Mouse (Mus musculus) megakaryocyte-erythroid progenitor cell, adult 5-6 weeks (primary cell): ENCODE measurements around the gene Cutal. TPM values are rescaled to one million over a fixed set of nuclear protein-coding genes. Genes with fewer than 3 reads are reported as not detected.
A peak's percentile ranks its signal among the peaks of the same experiment; 100 is the strongest.

Source experiments
- ATAC-seq: replicated peaks from 2 replicates; pipeline ENCODE4 v1.8.0; 2016; ENCODE audit warnings: mild to moderate bottlenecking, inconsistent platforms; ENCODE audit not compliant: severe bottlenecking, poor library complexity, low FRiP score, low TSS enrichment
- total RNA-seq, 2 experiments: library from RNA; stranded (forward) in 1 of 2; stranded (reverse) in 1 of 2; fragments of 200-1000, 215-1000 nt in 1 of 2; fragments of >200 nt in 1 of 2; fragmentation: Nextera tagmentation in 1 of 2; gene quantifications; 2 replicates each; pipeline ENCODE4 v1.2.3; 2014 to 2017

The Cutal gene
- total RNA-seq, 2 experiments from 2014 or later, result not detected

DNA sequence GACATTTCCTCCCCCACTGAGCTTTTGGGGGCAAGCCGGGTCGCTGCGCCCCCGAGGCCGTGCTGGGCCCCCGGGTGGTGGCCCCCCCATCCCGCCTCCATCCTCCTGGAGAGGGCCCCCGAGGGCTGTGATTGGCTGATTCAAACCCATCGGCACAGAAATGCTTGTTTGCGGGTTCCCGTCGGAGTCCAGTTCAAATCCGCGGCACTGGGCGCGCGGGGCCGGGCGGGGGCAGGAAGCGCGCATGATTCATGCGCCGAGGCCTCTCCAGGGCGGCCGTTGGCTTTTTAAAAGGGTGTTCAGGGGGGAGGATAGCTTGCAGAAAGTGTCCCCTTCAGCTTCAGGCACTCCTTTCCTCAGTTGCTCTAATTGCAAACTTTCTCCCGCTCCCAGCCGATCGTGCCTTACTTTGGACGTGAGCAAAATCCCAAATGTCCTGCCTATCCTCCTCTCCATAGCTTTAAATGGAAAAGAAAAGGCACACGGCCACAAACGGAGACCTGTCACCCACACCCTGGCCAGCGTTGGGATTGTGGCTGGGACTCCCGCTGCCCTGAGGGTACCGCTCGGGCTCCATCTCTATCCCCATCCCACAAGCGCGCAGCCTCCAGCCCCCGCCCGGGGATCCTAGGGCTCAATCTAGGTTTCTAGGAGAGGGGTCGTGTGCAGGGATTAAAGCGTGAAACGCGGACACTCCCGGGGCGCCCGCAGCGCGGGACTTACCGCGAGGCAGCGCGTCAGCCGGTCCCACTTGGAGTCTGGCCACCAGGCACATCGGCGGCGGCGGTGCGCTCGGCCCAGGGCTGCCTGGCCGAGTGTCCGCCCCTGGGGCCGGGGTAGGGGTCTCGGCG lies 39.2 kb downstream of the Cutal start, which contains the start of gene Phf19:
Gene Phf19, minus strand, starts transcription at position 809 of the 851 bp plus-strand sequence.
- ATAC-seq, result peak; percentile 26; the same call in 1 of the 2 replicates

DNA sequence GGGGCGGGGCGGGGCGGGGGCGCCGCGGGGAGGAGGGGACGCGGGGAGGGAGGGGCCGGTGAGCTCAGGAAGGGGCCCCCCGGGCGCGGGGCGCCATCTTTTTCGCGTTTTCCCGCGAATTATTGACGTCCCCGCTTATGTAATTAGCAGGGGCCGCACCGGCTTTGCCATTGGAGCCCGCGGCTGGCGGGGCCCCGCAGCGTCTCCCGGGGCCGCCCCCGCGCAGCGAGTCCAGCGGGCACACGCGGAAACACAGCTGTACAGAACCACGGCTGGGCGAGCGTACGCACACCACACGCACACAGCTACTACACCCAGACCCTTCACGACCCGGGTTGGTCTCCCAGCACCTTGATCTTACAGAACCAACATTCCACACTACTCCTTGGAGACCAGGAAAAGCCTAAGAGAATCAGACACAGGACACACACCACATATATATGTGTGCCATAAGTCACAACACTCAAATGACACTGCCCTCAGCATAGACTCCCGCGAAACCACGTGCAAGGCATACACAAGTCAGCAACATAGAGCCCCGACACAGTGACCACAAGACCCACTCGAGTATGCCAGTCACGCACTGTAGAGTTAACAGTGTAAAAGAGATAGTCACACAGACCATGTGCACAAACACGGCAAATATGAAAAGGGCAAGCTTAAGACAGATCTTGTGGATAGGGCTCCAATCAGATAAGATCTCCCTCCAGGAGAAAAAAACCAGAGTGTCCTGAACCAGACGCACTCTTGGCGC lies 40.0 kb downstream of the Cutal start:
- ATAC-seq, result peak; percentile 72

DNA sequence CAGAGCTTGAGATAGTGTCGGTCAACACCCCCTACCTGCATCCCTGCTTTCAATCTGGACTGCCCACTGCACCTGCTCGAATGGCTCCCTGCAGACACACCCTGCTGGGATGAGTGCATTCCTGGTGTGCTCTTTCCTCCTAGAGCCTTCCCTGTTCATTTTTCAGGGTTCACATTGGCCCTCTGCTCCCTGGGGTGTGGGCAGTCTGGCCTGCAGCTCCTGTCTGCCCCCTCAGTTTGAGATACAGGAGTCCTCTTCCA lies 40.6 kb downstream of the Cutal start:
- ATAC-seq, result no peak

DNA sequence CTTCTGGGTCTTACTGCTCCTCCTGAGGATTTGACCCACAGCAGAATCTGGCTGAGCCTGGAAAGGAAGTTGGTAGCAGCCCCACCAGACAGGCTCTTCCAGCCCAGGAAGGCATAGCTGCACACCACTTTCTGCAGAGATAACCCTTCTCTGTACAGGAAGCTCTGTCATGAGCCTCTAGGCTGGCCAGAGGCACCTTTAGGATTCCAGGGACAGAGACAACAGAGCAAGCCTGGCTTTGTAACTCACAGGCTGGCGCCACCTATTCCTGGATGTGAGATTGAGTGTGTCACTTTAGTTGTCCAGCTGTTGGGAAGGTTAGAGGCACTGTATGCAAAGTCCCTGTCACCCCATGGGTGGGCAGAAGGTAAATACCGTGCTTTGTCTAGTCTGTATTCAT lies 40.9 kb downstream of the Cutal start:
- ATAC-seq, result no peak

DNA sequence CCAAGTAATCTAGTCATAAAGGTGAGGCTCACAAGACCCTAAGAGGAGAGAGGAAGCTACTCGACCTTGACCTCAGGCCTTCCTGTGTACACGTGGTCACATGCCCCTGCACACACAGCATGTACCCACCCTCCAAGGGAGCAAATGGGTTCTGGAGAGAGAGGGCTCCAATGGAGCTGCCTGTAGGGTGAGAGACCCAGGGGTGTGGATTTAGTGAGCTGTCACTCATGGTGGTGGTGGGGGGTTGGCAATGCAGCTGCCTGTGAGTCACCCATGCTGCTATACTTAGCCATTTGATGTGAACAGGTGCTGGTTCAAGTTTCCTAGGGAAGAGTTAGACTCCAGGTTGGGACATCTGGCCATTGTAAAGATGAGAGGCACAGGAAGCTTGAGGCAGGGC lies 45.9 kb downstream of the Cutal start:
- ATAC-seq, result 0 out of 2 replicates have a peak, but pooled peaks have one; percentile 22

DNA sequence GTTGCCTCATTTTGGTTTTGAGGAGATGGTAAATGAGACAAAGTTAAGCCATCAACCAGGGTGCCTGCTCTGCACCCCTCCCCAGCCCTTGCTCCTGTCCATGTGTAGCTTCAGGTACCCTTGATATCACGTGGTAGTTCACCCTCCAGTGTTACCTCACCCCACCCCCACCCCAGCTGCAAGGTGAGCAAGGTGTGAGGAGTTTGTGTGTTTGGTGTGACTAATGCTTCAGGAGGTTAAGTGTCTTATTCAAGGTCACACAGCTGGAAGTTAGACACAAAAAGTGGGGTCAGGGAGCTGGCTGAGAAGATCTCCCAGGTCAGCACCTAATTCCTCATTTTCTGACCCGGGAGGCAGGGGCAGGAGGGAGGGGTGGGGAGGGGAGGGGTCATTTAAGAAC lies 48.5 kb downstream of the Cutal start:
- no peak for ATAC-seq

DNA sequence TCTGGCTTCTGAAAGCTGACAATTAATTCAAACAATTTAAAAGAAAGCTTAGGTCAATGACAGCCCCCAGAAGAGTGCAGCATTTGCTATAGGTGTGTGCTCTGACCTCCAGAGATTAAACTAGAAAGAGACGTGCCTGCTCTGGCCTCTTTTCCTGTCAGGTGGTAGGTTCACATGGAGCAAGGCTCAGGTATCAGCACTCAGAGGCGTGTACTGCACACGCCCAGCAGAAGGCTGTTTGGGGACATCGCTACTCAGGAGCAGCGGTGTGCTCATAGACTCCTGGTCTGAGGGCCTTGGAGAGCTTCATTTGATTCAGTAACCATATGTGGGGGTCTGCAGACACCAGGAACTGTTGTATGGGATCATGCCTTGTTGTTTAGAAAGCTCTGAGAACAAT lies 53.1 kb downstream of the Cutal start:
- no peak for ATAC-seq

DNA sequence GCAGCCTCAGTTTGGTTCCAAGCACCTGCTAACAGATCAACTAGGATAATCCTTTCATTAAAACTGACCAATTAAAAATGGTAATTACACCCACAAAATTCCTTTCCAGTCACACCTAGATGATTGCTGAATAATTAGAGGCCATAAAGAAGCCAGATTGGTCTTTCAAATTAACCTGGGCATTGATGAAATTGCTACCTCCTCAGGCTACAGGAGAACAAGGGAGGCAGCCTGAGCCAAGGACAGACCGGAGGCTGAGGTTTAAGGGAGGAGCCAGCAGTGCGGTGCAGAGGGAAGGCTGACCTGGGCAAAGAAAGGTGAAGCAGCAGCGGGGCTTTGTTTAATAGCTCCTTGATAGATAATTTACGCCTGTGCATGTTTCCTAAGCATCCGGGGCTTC lies 63.3 kb downstream of the Cutal start:
- ATAC-seq, result 0 out of 2 replicates have a peak, but pooled peaks have one; percentile 41

DNA sequence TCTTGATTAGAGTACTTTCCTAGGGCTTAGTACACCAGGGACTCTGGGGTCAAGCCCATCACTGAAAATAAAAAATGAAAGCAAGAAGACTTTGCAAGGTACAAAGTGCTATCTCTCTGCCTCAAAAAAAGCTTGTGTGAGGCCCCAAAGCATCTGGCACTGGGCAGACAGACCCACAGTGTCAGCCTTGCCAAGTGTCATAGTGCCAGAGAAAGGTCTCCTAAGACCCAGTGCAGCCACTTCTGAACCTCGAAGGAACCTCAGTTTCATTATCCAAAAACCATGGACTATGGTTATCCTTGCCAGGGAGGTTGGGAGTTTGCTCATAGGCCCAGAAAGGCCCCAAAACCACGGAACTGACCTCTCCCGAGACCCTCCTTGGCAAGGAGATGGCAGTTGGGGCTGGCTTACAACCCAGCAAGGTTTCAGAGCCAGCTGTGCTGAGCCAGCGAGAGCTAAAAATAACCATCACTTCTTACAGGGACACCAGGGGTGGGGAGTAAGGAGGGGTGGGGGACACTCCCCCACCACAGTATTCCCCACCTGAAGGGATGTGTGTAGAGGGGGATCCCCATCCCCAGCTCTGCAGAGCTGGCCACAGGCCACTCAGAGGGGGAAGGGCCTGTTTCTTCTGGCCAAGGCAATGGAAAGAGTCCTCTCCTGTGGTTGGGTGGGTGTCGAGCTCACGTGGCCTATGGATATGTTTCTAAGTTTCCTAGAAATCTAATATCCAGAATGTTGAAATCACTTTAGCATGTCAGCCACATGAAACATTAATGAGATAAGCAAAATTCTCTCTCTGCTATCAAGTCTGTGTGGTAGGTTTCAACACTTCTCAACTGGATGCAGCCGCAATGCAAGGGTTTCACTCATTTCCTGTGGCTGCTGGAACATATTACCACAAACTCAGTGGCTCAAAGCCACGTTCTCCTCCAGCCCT lies 64.3 kb downstream of the Cutal start:
- peak; percentile 50 for ATAC-seq

DNA sequence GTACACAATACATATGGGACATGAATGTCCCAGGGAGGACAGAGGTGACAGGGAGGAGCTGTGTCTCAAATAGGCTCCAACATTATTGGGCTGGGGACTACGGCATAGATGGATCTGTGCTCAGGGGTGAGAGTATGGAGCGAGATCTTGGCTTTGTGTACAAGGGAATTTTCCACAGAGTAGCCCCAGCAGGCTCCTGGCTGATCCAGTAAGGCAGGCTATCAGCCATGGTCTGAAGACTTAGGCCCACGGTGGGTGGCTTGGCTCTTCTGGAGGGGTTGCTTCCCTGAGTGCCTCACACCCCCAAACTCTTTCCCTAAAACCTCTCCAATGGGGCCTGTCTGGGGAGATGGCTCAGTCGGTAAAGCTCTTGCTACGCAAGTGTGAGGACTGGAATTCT lies 66.0 kb downstream of the Cutal start:
- no peak for ATAC-seq

DNA sequence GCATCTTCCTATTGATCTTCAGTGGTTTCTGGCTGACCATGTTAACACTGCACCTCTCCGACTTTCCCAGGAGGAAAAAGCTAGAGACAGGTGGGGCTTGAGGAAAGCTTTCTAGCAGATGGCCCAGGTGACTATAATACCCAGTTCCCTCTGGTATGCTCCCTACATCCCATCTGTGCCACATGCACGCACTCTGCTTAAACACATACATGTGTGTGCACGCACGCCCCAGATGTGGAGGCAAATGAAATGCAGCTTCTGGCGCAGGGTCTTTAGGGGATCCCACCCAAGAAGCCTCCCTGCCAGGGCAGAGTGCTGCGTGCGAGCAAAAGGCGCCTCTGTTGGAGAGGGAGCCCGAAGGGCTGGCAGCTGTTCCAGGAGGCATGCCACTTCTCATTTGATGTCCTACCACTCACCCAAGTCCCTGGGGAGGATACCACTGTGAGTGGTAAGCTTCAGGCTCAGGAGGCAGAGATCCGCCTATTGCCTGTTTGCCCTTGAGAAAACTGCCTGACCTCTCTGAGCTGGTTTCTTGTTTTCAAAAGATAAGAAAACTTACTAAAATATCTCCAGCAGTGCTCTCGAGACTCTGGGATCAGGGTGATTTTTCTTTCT lies 67.0 kb downstream of the Cutal start:
- no peak for ATAC-seq

Other genes starting within 250 kb of the Cutal start
- 75.3 and 87.5 TPM in 2 replicates for gene Gapvd1, start 119.2 kb upstream of the Cutal start, total RNA-seq (2014; fragmentation: Nextera tagmentation)
- 84.3 and 99.7 TPM in 2 replicates for gene Gapvd1, start 119.2 kb upstream of the Cutal start, total RNA-seq (2017)
- gene Hspa5, start 102.4 kb upstream of the Cutal start, total RNA-seq (2014; fragmentation: Nextera tagmentation), result 185 and 219 TPM in 2 replicates
- gene Hspa5, start 102.4 kb upstream of the Cutal start, total RNA-seq (2017), result 866 and 884 TPM in 2 replicates
- gene Rabepk, start 74.5 kb upstream of the Cutal start, total RNA-seq (2014; fragmentation: Nextera tagmentation), result 23.3 and 30.8 TPM in 2 replicates
- gene Rabepk, start 74.5 kb upstream of the Cutal start, total RNA-seq (2017), result 46.9 and 53.8 TPM in 2 replicates
- 46.3 and 61.9 TPM in 2 replicates for gene Fbxw2, start 48.1 kb upstream of the Cutal start, total RNA-seq (2014; fragmentation: Nextera tagmentation)
- gene Fbxw2, start 48.1 kb upstream of the Cutal start, total RNA-seq (2017), result 73.6 and 75.1 TPM in 2 replicates
- 0.37 and 1.9 TPM in 2 replicates for gene Gm34653, start 41.4 kb upstream of the Cutal start, total RNA-seq (2014; fragmentation: Nextera tagmentation)
- not detected in 2 replicates for gene Gm34653, start 41.4 kb upstream of the Cutal start, total RNA-seq (2017)
- 103 and 135 TPM in 2 replicates for gene Psmd5, start 572 bp downstream of the Cutal start, total RNA-seq (2014; fragmentation: Nextera tagmentation)
- 41.4 and 42.0 TPM in 2 replicates for gene Psmd5, start 572 bp downstream of the Cutal start, total RNA-seq (2017)
- 6.7 and 12.0 TPM in 2 replicates for gene Phf19, start 39.6 kb downstream of the Cutal start, total RNA-seq (2014; fragmentation: Nextera tagmentation)
- gene Phf19, start 39.6 kb downstream of the Cutal start, total RNA-seq (2017), result 2.6 and 3.2 TPM in 2 replicates
- 0.94 and 14.2 TPM in 2 replicates for gene Traf1, start 87.4 kb downstream of the Cutal start, total RNA-seq (2014; fragmentation: Nextera tagmentation)
- gene Traf1, start 87.4 kb downstream of the Cutal start, total RNA-seq (2017), result 0.38 and 5.5 TPM in 2 replicates
- gene Hc, start 187.0 kb downstream of the Cutal start, total RNA-seq (2014; fragmentation: Nextera tagmentation), result not detected in 2 replicates
- not detected in 2 replicates for gene Hc, start 187.0 kb downstream of the Cutal start, total RNA-seq (2017)
- gene AI182371, start 227.1 kb downstream of the Cutal start, total RNA-seq (2014; fragmentation: Nextera tagmentation), result 0.32 and 2.3 TPM in 2 replicates
- 0.11 and 1.2 TPM in 2 replicates for gene AI182371, start 227.1 kb downstream of the Cutal start, total RNA-seq (2017)
- gene Cntrl, start 235.1 kb downstream of the Cutal start, total RNA-seq (2014; fragmentation: Nextera tagmentation), result 61.4 and 85.8 TPM in 2 replicates
- gene Cntrl, start 235.1 kb downstream of the Cutal start, total RNA-seq (2017), result 69.3 and 108 TPM in 2 replicates